Mouse (Mus musculus): Measurements from ENCODE around the gene Farp1. TPM values are rescaled to one million over a fixed set of nuclear protein-coding genes. Genes with fewer than 3 reads are reported as not detected.
A peak's percentile ranks its signal among the peaks of the same experiment; 100 is the strongest.
"Not testable (repeated sequence)": the region's sequence is repeated elsewhere in the genome, so short reads cannot be mapped to it uniquely, and the experiment has no call there.

Farp1 gene
- polyA plus RNA-seq, 1 experiment from 2014 or later: 22.4 TPM

GRCm38 (mm10) chr14:121122852-121123251, 87.9 kb downstream of the Farp1 start:
- ATAC-seq (ENCODE audit: low FRiP score): no peak
- WGBS: 28% methylated on average over 2 of the region's 2 CpGs

GRCm38 (mm10) chr14:121124409-121125010, 89.5 kb downstream of the Farp1 start:
- no peaks in the 10 kb centered on the region for H3K9me3 ChIP-seq (ENCODE audit: control insufficient read depth, low read length)
- no peaks in the 10 kb centered on the region for H3K4me1 ChIP-seq (ENCODE audit: control insufficient read depth, insufficient read depth, low read length)
- H3K9ac ChIP-seq (ENCODE audit: low read length): no peak overlapping the region
- H3K4me2 ChIP-seq: no peak overlapping the region
- DNase-seq (ENCODE audit: low spot score, missing footprints) (no peak), ATAC-seq (ENCODE audit: low FRiP score) (no peak)
- no peaks in the 10 kb centered on the region for H3K27me3 ChIP-seq (ENCODE audit: control insufficient read depth, insufficient read depth, low read length)
- no peaks in the 10 kb centered on the region for H3K36me3 ChIP-seq (ENCODE audit: control insufficient read depth, insufficient read depth, low read length)
- H3K4me3 ChIP-seq (ENCODE audit: low read depth, low read length): no peak overlapping the region
- no peak overlapping the region for H3K27ac ChIP-seq (ENCODE audit: low read depth, low read length)
- 92% methylated on average over 8 of the region's 8 CpGs for WGBS

More at GRCm38 (mm10) chr14:121122852-121123251, 87.9 kb downstream of the Farp1 start:
- Histone ChIP-seq H3K4me1 (ENCODE audit: control insufficient read depth, insufficient read depth, low read length) (no peaks in the 10 kb centered on the region), H3K36me3 (ENCODE audit: control insufficient read depth, insufficient read depth, low read length) (no peaks in the 10 kb centered on the region), H3K4me3 (ENCODE audit: low read depth, low read length) (no peak overlapping the region), H3K4me2 (no peak overlapping the region), H3K9ac (ENCODE audit: low read length) (no peak overlapping the region), H3K27me3 (ENCODE audit: control insufficient read depth, insufficient read depth, low read length) (no peaks in the 10 kb centered on the region), H3K27ac (ENCODE audit: low read depth, low read length) (no peak overlapping the region), H3K9me3 (ENCODE audit: control insufficient read depth, low read length) (no peaks in the 10 kb centered on the region)
- DNase-seq (ENCODE audit: low spot score, missing footprints): peak; percentile 45

- H3K36me3 ChIP-seq (ENCODE audit: control insufficient read depth, insufficient read depth, low read length): no peaks in the 10 kb centered on the region
- H3K27ac ChIP-seq (ENCODE audit: low read depth, low read length): no peak overlapping the region
- DNase-seq (ENCODE audit: low spot score, missing footprints): no peak
- H3K4me3 ChIP-seq (ENCODE audit: low read depth, low read length): no peak overlapping the region
- no peak overlapping the region for H3K9ac ChIP-seq (ENCODE audit: low read length)
- no peaks in the 10 kb centered on the region for H3K4me1 ChIP-seq (ENCODE audit: control insufficient read depth, insufficient read depth, low read length)
- H3K9me3 ChIP-seq (ENCODE audit: control insufficient read depth, low read length): no peaks in the 10 kb centered on the region
- H3K27me3 ChIP-seq (ENCODE audit: control insufficient read depth, insufficient read depth, low read length): no peaks in the 10 kb centered on the region
- H3K4me2 ChIP-seq: no peak overlapping the region
- 91% methylated on average over 3 of the region's 3 CpGs for WGBS
- no peak for ATAC-seq (ENCODE audit: low FRiP score)
Measured at GRCm38 (mm10) chr14:121125651-121126050, 90.7 kb downstream of the Farp1 start.

GRCm38 (mm10) chr14:121126291-121126690, 91.3 kb downstream of the Farp1 start:
- Histone ChIP-seq H3K9me3 (ENCODE audit: control insufficient read depth, low read length) (no peaks in the 10 kb centered on the region), H3K4me1 (ENCODE audit: control insufficient read depth, insufficient read depth, low read length) (no peaks in the 10 kb centered on the region), H3K4me2 (no peak overlapping the region), H3K9ac (ENCODE audit: low read length) (no peak overlapping the region), H3K27ac (ENCODE audit: low read depth, low read length) (no peak overlapping the region), H3K4me3 (ENCODE audit: low read depth, low read length) (no peak overlapping the region), H3K27me3 (ENCODE audit: control insufficient read depth, insufficient read depth, low read length) (no peaks in the 10 kb centered on the region), H3K36me3 (ENCODE audit: control insufficient read depth, insufficient read depth, low read length) (no peaks in the 10 kb centered on the region)
- WGBS: 92% methylated on average over 4 of the region's 4 CpGs
- ATAC-seq (ENCODE audit: low FRiP score) (no peak), DNase-seq (ENCODE audit: low spot score, missing footprints) (no peak)

- DNase-seq (ENCODE audit: low spot score, missing footprints): no peak
- Histone ChIP-seq H3K36me3 (ENCODE audit: control insufficient read depth, insufficient read depth, low read length) (no peaks in the 10 kb centered on the region), H3K9ac (ENCODE audit: low read length) (no peak overlapping the region), H3K9me3 (ENCODE audit: control insufficient read depth, low read length) (no peaks in the 10 kb centered on the region), H3K4me1 (ENCODE audit: control insufficient read depth, insufficient read depth, low read length) (no peaks in the 10 kb centered on the region), H3K4me2 (no peak overlapping the region), H3K27ac (ENCODE audit: low read depth, low read length) (no peak overlapping the region), H3K27me3 (ENCODE audit: control insufficient read depth, insufficient read depth, low read length) (no peaks in the 10 kb centered on the region), H3K4me3 (ENCODE audit: low read depth, low read length) (no peak overlapping the region)
- 32% methylated on average over 20 of the region's 20 CpGs for WGBS
- ATAC-seq (ENCODE audit: low FRiP score): 0 out of 2 replicates have a peak, but pooled peaks have one; percentile 48
Measured at GRCm38 (mm10) chr14:121128858-121129800, 94.1 kb downstream of the Farp1 start.

- not testable (repeated sequence) for DNase-seq (ENCODE audit: low spot score, missing footprints)
Measured at GRCm38 (mm10) chr14:121130351-121130750, 95.4 kb downstream of the Farp1 start.

GRCm38 (mm10) chr14:121134414-121134813, 99.4 kb downstream of the Farp1 start:
- no peak overlapping the region for H3K27ac ChIP-seq (ENCODE audit: low read depth, low read length)
- H3K4me1 ChIP-seq (ENCODE audit: control insufficient read depth, insufficient read depth, low read length): no peaks in the 10 kb centered on the region
- 76% methylated on average over 3 of the region's 3 CpGs for WGBS
- DNase-seq (ENCODE audit: low spot score, missing footprints) (no peak), ATAC-seq (ENCODE audit: low FRiP score) (no peak)
- no peaks in the 10 kb centered on the region for H3K9me3 ChIP-seq (ENCODE audit: control insufficient read depth, low read length)
- H3K4me2 ChIP-seq: no peak overlapping the region
- H3K4me3 ChIP-seq (ENCODE audit: low read depth, low read length): no peak overlapping the region
- H3K9ac ChIP-seq (ENCODE audit: low read length): no peak overlapping the region
- no peaks in the 10 kb centered on the region for H3K27me3 ChIP-seq (ENCODE audit: control insufficient read depth, insufficient read depth, low read length)
- no peaks in the 10 kb centered on the region for H3K36me3 ChIP-seq (ENCODE audit: control insufficient read depth, insufficient read depth, low read length)

More at GRCm38 (mm10) chr14:121130351-121130750, 95.4 kb downstream of the Farp1 start:
- H3K4me3 ChIP-seq (ENCODE audit: low read depth, low read length); H3K9ac ChIP-seq (ENCODE audit: low read length); H3K4me2 ChIP-seq; H3K27me3 ChIP-seq (ENCODE audit: control insufficient read depth, insufficient read depth, low read length); H3K27ac ChIP-seq (ENCODE audit: low read depth, low read length); H3K4me1 ChIP-seq (ENCODE audit: control insufficient read depth, insufficient read depth, low read length); H3K9me3 ChIP-seq (ENCODE audit: control insufficient read depth, low read length); ATAC-seq (ENCODE audit: low FRiP score); H3K36me3 ChIP-seq (ENCODE audit: control insufficient read depth, insufficient read depth, low read length): not testable (repeated sequence)
- WGBS: no CpG with 5 or more reads among the region's 1 CpGs

GRCm38 (mm10) chr14:121143831-121144455, 108.9 kb downstream of the Farp1 start:
- Histone ChIP-seq H3K4me1 (ENCODE audit: control insufficient read depth, insufficient read depth, low read length) (0 out of 2 replicates have a peak, but pooled peaks cover 3% of the 10 kb centered on the region), H3K4me3 (ENCODE audit: low read depth, low read length) (no peak overlapping the region), H3K4me2 (no peak overlapping the region), H3K9ac (ENCODE audit: low read length) (no peak overlapping the region), H3K27me3 (ENCODE audit: control insufficient read depth, insufficient read depth, low read length) (no peaks in the 10 kb centered on the region), H3K36me3 (ENCODE audit: control insufficient read depth, insufficient read depth, low read length) (no peaks in the 10 kb centered on the region), H3K9me3 (ENCODE audit: control insufficient read depth, low read length) (no peaks in the 10 kb centered on the region), H3K27ac (ENCODE audit: low read depth, low read length) (no peak overlapping the region)
- DNase-seq (ENCODE audit: low spot score, missing footprints): no peak
- no peak for ATAC-seq (ENCODE audit: low FRiP score)
- 85% methylated on average over 7 of the region's 7 CpGs for WGBS

- Histone ChIP-seq H3K4me1 (ENCODE audit: control insufficient read depth, insufficient read depth, low read length) (0 out of 2 replicates have a peak, but pooled peaks cover 3% of the 10 kb centered on the region), H3K9me3 (ENCODE audit: control insufficient read depth, low read length) (no peaks in the 10 kb centered on the region), H3K4me2 (no peak overlapping the region), H3K36me3 (ENCODE audit: control insufficient read depth, insufficient read depth, low read length) (no peaks in the 10 kb centered on the region), H3K27me3 (ENCODE audit: control insufficient read depth, insufficient read depth, low read length) (no peaks in the 10 kb centered on the region), H3K27ac (ENCODE audit: low read depth, low read length) (no peak overlapping the region), H3K4me3 (ENCODE audit: low read depth, low read length) (no peak overlapping the region), H3K9ac (ENCODE audit: low read length) (no peak overlapping the region)
- ATAC-seq (ENCODE audit: low FRiP score) (no peak), DNase-seq (ENCODE audit: low spot score, missing footprints) (no peak)
- 75% methylated on average over 2 of the region's 2 CpGs for WGBS
Measured at GRCm38 (mm10) chr14:121144496-121144895, 109.5 kb downstream of the Farp1 start.

Data from midbrain, embryonic 11.5 days (tissue).